Mouse (Mus musculus): ENCODE results near the gene Ppp6c. TPM values are rescaled to one million over a fixed set of nuclear protein-coding genes. Genes with fewer than 3 reads are reported as not detected.

Gene Ppp6c
- polyA plus RNA-seq, 1 experiment from 2014 or later, result 68.8 TPM

DNA sequence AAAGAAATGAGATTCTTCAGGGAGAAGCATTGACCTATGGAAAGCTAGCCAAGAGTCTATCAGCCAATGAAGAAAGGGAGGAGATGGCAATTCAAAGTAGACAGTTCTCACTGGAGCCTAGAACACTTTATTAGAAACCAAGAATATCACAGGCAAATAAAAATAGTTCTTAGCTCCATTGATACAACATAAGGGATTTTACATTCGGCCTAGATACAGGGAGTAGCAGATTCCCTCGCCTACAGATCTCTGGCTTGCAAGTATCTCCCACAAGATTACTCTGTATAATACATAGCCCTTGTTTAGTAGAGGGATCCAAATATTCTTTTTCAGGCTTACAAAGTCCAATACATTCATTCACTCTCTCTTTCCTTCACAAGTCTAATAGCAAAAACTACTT lies 31.4 kb downstream of the Ppp6c start:
- Histone ChIP-seq H3K4me3 (no peak overlapping the region), H3K9me3 (no peaks in the 10 kb centered on the region), H3K9ac (no peak overlapping the region), H3K36me3 (replicated peaks) (peaks cover 9% of the 10 kb centered on the region; the same call in 1 of the 2 replicates), H3K4me2 (no peak overlapping the region), H3K27ac (no peak overlapping the region), H3K27me3 (replicated peaks) (no peaks in the 10 kb centered on the region), H3K4me1 (0 out of 2 replicates have a peak, but pooled peaks cover 3% of the 10 kb centered on the region)
- WGBS, result 94% methylated on average over 2 of the region's 2 CpGs
- ATAC-seq (replicated peaks), result no peak

DNA sequence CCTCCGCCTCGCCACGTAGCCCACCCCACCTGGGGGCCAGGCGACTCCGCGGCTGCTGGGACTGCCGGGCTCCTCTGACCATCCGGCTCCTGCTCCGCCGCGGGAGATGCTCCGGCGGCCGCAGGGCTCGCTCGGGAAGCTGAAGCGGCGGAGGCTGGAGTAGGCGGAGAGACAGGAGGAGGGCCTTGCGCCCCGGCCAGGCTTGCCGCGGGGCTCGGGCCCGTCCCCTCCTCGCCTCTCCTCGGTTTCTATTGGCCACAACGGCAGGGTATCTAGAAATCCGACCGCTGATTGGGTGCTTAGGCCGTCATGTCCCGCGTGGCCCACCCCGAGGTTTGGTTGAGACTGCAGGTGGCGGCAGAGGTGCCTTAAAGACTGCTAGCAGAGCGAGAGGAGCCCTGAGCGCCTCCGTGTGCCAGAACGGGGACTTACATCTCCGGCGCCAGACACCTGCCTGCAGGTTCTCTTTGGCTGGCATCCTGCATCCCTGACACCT lies 35.6 kb downstream of the Ppp6c start, which contains the start of gene Scai:
Gene Scai, minus strand, starts transcription at position 174 of the 496 bp plus-strand sequence.
- WGBS, result under 1% methylated on average over 41 of the region's 41 CpGs
- ATAC-seq (replicated peaks), result peak; percentile 100
- H3K4me3 ChIP-seq, result peak within 1 kb of the TSS; percentile 86
- no peaks in the 10 kb centered on the region for H3K9me3 ChIP-seq
- H3K36me3 ChIP-seq (replicated peaks), result 0 out of 2 replicates have a peak, but pooled peaks cover 4% of the 10 kb centered on the region
- H3K27ac ChIP-seq, result peak within 1 kb of the TSS; percentile 98
- peak within 1 kb of the TSS; percentile 68 for H3K4me2 ChIP-seq
- peaks cover 23% of the 10 kb centered on the region for H3K4me1 ChIP-seq
- H3K9ac ChIP-seq, result peak within 1 kb of the TSS; percentile 96
- H3K27me3 ChIP-seq (replicated peaks), result no peaks in the 10 kb centered on the region

DNA sequence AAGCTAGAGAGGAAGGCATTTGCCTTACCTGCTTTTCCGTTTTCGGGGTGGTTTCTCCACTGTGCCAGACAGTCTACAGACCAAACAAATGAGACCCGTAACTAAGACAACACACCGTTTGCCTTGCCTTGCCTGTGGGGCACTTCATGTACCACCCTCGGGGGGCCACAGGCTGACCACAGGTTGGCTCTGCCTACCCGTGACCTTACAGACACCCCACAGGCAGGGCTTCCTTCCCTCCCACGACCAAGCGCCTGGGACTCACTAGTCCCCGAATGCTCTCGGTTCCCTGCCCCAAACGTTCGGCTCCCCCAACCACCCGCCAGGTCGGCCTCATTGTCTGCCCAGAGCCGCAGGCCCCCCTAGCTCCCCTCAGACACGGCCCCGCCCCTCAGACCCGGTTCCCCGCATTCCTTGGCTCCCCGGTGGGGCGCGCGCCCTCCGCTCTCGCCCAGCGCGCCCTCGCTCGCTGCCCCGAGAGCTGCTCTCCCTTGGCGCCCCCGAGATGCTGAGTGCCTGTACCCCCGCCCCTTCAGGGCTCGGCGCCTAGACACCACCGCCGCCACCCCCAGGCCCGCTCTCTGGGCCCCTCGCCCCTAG lies 36.2 kb downstream of the Ppp6c start:
- H3K4me2 ChIP-seq, result peak overlapping the region; percentile 68
- peak overlapping the region; percentile 98 for H3K27ac ChIP-seq
- peaks cover 23% of the 10 kb centered on the region for H3K4me1 ChIP-seq
- H3K9me3 ChIP-seq, result no peaks in the 10 kb centered on the region
- no peaks in the 10 kb centered on the region for H3K27me3 ChIP-seq (replicated peaks)
- peaks cover 4% of the 10 kb centered on the region; the same call in 1 of the 2 replicates for H3K36me3 ChIP-seq (replicated peaks)
- peak overlapping the region; percentile 86 for H3K4me3 ChIP-seq
- ATAC-seq (replicated peaks), result peak; percentile 92
- WGBS, result under 1% methylated on average over 37 of the region's 39 CpGs
- H3K9ac ChIP-seq, result peak overlapping the region; percentile 96

DNA sequence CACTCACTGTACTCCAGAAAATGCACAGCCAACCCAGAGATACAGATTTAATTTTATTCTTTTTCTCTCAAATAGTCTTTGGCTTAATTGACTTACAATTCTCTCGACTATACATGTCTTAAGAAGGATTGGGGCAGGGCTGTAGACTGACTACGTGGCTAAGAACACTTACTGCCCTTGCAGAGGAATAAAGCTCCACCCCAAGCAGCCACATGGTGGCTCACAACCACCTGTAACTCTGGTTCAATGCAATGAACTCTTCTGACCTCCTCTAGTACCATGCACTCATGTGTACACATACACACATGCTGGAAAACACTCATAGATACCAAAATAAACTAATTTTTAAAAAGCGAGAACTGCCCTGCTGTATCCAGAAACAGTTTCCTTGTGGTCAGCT lies 40.3 kb downstream of the Ppp6c start:
- H3K36me3 ChIP-seq (replicated peaks), result peaks cover 6% of the 10 kb centered on the region; the same call in 1 of the 2 replicates
- WGBS, result 78% methylated on average over 3 of the region's 3 CpGs
- H3K4me1 ChIP-seq, result peaks cover 21% of the 10 kb centered on the region
- H3K9ac ChIP-seq, result no peak overlapping the region
- no peak overlapping the region for H3K27ac ChIP-seq
- no peak overlapping the region for H3K4me3 ChIP-seq
- ATAC-seq (replicated peaks), result no peak
- H3K4me2 ChIP-seq, result no peak overlapping the region
- H3K9me3 ChIP-seq, result no peaks in the 10 kb centered on the region
- no peaks in the 10 kb centered on the region for H3K27me3 ChIP-seq (replicated peaks)

DNA sequence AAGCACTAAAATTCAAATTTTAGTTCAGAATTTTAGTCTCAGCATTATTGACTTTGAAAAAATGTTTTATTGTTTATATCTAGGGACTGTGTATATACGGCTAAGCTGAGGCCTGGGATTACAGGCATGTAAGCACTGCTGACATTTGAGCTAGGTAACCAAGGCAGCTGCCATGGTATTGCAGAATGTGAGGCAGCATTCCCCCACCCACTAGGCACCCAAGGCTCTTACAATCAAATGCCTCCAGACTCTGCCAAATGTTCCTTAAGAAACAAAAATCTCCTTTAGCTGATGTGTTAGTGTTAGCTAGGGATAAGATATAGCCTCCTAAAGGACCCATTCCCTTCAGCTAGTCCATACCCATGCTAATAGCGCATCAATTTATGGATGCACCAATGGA lies 42.7 kb downstream of the Ppp6c start:
- H3K36me3 ChIP-seq (replicated peaks), result peaks cover 12% of the 10 kb centered on the region; the same call in 1 of the 2 replicates
- no peak for ATAC-seq (replicated peaks)
- 91% methylated on average over 2 of the region's 2 CpGs for WGBS
- H3K27me3 ChIP-seq (replicated peaks), result no peaks in the 10 kb centered on the region
- peaks cover 9% of the 10 kb centered on the region for H3K4me1 ChIP-seq
- H3K27ac ChIP-seq, result no peak overlapping the region
- no peak overlapping the region for H3K4me3 ChIP-seq
- no peak overlapping the region for H3K9ac ChIP-seq
- H3K9me3 ChIP-seq, result no peaks in the 10 kb centered on the region
- H3K4me2 ChIP-seq, result no peak overlapping the region

DNA sequence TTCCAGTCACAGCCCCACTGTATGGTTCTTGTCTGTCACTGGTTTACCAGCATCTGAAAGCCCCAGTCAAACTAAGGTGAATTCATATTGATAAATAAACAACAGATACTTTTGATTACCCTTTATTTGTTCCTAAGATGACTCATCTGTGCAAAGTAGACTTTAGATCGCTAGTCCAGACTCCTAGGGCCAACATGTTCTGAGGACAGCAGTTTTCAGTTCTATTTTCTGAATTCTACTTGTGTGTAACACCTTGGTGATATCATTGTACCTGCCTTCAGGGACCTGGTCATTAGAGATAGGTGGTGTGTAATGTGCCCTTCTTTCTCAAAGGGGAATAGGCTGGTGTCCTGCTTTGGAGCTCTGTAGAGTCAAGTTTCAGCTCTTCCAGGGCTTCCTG lies 65.3 kb downstream of the Ppp6c start:
- no peaks in the 10 kb centered on the region for H3K9me3 ChIP-seq
- no peak overlapping the region for H3K4me3 ChIP-seq
- H3K27me3 ChIP-seq (replicated peaks), result no peaks in the 10 kb centered on the region
- no peak for ATAC-seq (replicated peaks)
- H3K4me1 ChIP-seq, result no peaks in the 10 kb centered on the region
- H3K36me3 ChIP-seq (replicated peaks), result no peaks in the 10 kb centered on the region
- H3K4me2 ChIP-seq, result no peak overlapping the region
- 94% methylated on average over 1 of the region's 1 CpGs for WGBS
- no peak overlapping the region for H3K27ac ChIP-seq
- no peak overlapping the region for H3K9ac ChIP-seq

DNA sequence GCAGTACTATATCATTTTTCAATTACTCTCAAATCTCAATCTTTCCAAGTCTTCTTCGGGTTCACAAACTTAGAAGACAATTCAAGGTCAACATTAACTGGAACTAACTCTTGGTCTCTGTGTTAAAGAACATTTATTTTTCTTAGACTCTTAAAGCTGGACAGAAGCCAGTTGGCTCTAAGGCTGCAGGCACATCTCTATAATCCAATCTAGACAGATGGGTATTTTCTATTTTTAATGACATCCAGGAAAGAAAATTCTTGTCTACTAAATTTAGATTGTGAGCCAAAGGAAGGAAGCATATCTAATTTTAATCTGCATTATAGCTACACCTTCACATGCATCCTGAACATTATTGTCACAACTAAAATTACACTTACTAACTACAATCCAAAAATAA lies 68.3 kb downstream of the Ppp6c start:
- WGBS, result 88% methylated on average over 1 of the region's 1 CpGs
- Histone ChIP-seq H3K4me3 (no peak overlapping the region), H3K27ac (no peak overlapping the region), H3K36me3 (replicated peaks) (no peaks in the 10 kb centered on the region), H3K4me2 (no peak overlapping the region), H3K27me3 (replicated peaks) (no peaks in the 10 kb centered on the region), H3K9ac (no peak overlapping the region), H3K9me3 (no peaks in the 10 kb centered on the region), H3K4me1 (no peaks in the 10 kb centered on the region)
- no peak for ATAC-seq (replicated peaks)

DNA sequence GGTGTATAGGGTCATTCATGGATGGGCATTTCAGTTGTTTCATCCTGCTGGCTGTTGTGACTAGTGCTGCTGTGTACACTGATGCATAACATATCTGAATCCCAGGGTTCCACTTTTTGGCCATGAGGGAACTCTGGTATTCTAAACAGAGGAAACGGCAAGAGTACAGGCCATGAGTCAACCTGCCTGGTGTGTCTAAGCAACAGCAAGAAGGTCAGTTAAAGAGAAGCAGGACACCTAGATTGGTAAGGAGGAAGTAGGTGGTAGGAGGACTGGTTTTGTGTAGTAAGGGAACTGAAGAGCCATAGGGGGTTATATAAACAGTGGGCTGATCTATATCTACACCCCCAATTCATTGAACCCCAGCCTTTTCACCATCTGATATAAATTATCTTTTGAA lies 69.4 kb downstream of the Ppp6c start:
- Histone ChIP-seq H3K4me3 (no peak overlapping the region), H3K4me2 (no peak overlapping the region), H3K9me3 (no peaks in the 10 kb centered on the region), H3K9ac (no peak overlapping the region), H3K36me3 (replicated peaks) (no peaks in the 10 kb centered on the region), H3K27me3 (replicated peaks) (no peaks in the 10 kb centered on the region), H3K4me1 (no peaks in the 10 kb centered on the region), H3K27ac (no peak overlapping the region)
- 80% methylated on average over 1 of the region's 1 CpGs for WGBS
- no peak for ATAC-seq (replicated peaks)

DNA sequence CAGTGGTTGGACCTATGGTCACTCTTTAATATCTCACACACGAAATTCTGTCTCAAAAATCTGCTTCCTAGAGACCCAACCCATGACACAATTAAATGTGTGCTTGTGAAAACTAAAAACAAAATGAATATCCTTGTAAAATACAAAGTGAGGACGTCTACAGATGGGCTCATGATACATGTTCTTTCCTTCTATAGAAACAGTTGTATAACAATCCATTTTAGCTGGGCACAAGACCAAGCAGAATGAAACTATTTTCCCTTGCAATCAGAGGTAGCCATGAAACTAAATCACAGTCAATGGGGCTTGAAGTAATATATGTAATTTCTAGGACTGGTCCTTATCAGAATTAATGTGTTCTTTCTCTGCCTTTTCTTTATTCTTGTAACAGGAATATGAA lies 75.3 kb downstream of the Ppp6c start:
- H3K9me3 ChIP-seq, result no peaks in the 10 kb centered on the region
- no peaks in the 10 kb centered on the region for H3K4me1 ChIP-seq
- no peak overlapping the region for H3K4me3 ChIP-seq
- 72% methylated on average over 2 of the region's 2 CpGs for WGBS
- H3K9ac ChIP-seq, result no peak overlapping the region
- H3K27ac ChIP-seq, result no peak overlapping the region
- H3K27me3 ChIP-seq (replicated peaks), result no peaks in the 10 kb centered on the region
- ATAC-seq (replicated peaks), result no peak
- no peak overlapping the region for H3K4me2 ChIP-seq
- H3K36me3 ChIP-seq (replicated peaks), result no peaks in the 10 kb centered on the region

DNA sequence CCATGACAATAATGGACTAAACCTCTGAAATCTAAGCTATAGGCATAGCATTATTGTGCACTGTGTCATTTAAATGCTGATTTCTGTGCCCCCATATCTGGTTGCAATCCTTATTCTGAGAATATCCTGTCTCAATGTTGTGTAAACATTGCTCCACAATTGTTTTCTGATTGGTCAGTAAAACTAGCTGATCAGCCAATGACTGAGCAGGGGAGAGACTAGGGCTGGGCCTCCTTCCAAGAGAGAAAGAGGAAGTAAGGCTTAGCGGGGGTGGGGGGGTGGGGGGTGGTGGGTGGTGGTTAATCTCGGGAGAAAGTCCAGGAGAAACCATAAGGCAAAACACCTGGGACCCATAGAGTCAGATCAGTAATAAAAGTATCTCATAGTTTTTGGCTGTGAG lies 78.2 kb downstream of the Ppp6c start:
- Histone ChIP-seq H3K27ac (no peak overlapping the region), H3K9me3 (no peaks in the 10 kb centered on the region), H3K4me1 (no peaks in the 10 kb centered on the region), H3K9ac (no peak overlapping the region), H3K27me3 (replicated peaks) (no peaks in the 10 kb centered on the region), H3K36me3 (replicated peaks) (no peaks in the 10 kb centered on the region), H3K4me2 (no peak overlapping the region), H3K4me3 (no peak overlapping the region)
- ATAC-seq (replicated peaks), result no peak
- 64% methylated on average over 2 of the region's 2 CpGs for WGBS

DNA sequence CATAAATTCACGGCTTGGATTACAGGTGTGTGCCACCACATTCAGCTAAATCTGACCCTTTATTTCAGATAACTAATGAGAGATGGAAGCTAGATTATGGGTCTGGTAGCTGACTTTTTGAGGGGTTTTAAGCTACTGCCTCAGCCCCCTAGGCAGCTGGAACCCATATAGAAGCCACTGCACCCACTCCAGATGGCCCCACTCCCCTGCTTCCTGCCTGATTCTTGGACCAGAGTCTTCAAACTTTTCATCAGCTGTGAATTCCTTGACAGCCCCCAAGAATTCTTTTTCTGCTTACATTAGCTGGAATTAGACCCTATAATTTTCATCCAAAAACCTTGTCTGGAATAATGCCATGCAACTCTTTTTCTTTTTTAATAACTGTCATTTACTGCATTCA lies 79.8 kb downstream of the Ppp6c start:
- Histone ChIP-seq H3K9me3 (no peaks in the 10 kb centered on the region), H3K36me3 (replicated peaks) (no peaks in the 10 kb centered on the region), H3K4me3 (no peak overlapping the region), H3K27ac (no peak overlapping the region), H3K4me2 (no peak overlapping the region), H3K9ac (no peak overlapping the region), H3K27me3 (replicated peaks) (no peaks in the 10 kb centered on the region), H3K4me1 (no peaks in the 10 kb centered on the region)
- WGBS, result 92% methylated on average over 1 of the region's 1 CpGs
- ATAC-seq (replicated peaks), result no peak

Data from midbrain, embryonic 15.5 days (tissue).